Comparison of ENCODE assay signal across 32 mouse cellular contexts in genomic region chr6:113602821-113603220, GRCm38 (mm10). TPM values are rescaled to one million over a fixed set of nuclear protein-coding genes. Genes with fewer than 3 reads are reported as not detected.
DNase-seq lines count a peak whose midpoint lies in the region; ATAC-seq and TF ChIP-seq lines count a peak whose summit lies in the region.
"Had no signal": no experiment of that assay in that cellular context is flagged by ENCODE, and none has a peak within 500 bp of the region (broad histone marks: within the 10 kb centered on the region; RNA-seq: fewer than 3 reads in every experiment).

No protein-coding gene starts in this region.

- 73% methylated on average over 6 of the region's 6 CpGs for WGBS in liver, embryonic 13.5 days (ENCODE audit: insufficient replicate concordance)
- WGBS in liver, embryonic 12.5 days (ENCODE audit: insufficient replicate concordance): 77% methylated on average over 6 of the region's 6 CpGs
- WGBS in liver, postnatal 0 days (ENCODE audit: insufficient replicate concordance): 78% methylated on average over 6 of the region's 6 CpGs
- WGBS in forebrain, embryonic 12.5 days: 95% methylated on average over 6 of the region's 6 CpGs

- H3K9me3 ChIP-seq in liver, embryonic 13.5 days (replicated peaks): no peaks in the 10 kb centered on the region
- no peaks in the 10 kb centered on the region for H3K9me3 ChIP-seq in liver, embryonic 12.5 days (replicated peaks)
- no peaks in the 10 kb centered on the region for H3K9me3 ChIP-seq in liver, postnatal 0 days (ENCODE audit: low read length)
- H3K9me3 ChIP-seq in forebrain, embryonic 12.5 days: no peaks in the 10 kb centered on the region
- H3K9me3 ChIP-seq: embryonic facial prominence, embryonic 10.5 days; embryonic facial prominence, embryonic 15.5 days; forebrain, embryonic 13.5 days; heart, embryonic 10.5 days; hindbrain, embryonic 13.5 days; limb, embryonic 12.5 days; liver, embryonic 15.5 days; lung, embryonic 15.5 days; midbrain, embryonic 13.5 days; stomach, embryonic 15.5 days had no signal

- peaks cover 14% of the 10 kb centered on the region for H3K36me3 ChIP-seq in liver, embryonic 13.5 days
- H3K36me3 ChIP-seq in liver, embryonic 12.5 days: peaks cover 21% of the 10 kb centered on the region
- 0 out of 2 replicates have a peak, but pooled peaks cover 2% of the 10 kb centered on the region for H3K36me3 ChIP-seq in liver, postnatal 0 days (replicated peaks; ENCODE audit: insufficient read depth, low read length)
- peaks cover 5% of the 10 kb centered on the region; the same call in 1 of the 2 replicates for H3K36me3 ChIP-seq in forebrain, embryonic 12.5 days (replicated peaks)
- H3K36me3 ChIP-seq: embryonic facial prominence, embryonic 15.5 days; hindbrain, embryonic 13.5 days; lung, embryonic 15.5 days; stomach, embryonic 15.5 days had no signal

- no peak overlapping the region for H3K4me2 ChIP-seq in liver, embryonic 13.5 days
- H3K4me2 ChIP-seq in liver, embryonic 12.5 days: no peak overlapping the region
- no peak overlapping the region for H3K4me2 ChIP-seq in liver, postnatal 0 days (ENCODE audit: low read depth, low read length)
- no peak overlapping the region for H3K4me2 ChIP-seq in forebrain, embryonic 12.5 days
- H3K4me2 ChIP-seq: embryonic facial prominence, embryonic 15.5 days; forebrain, embryonic 13.5 days; hindbrain, embryonic 13.5 days; limb, embryonic 12.5 days; liver, embryonic 15.5 days; lung, embryonic 15.5 days; midbrain, embryonic 13.5 days; stomach, embryonic 15.5 days had no signal

- TF ChIP-seq EP300 in liver, postnatal 0 days (IDR thresholded peaks at IDR 0.05; ENCODE audit: low read depth): no peak

- no peak overlapping the region for H3K4me3 ChIP-seq in liver, embryonic 13.5 days (replicated peaks)
- H3K4me3 ChIP-seq in liver, embryonic 12.5 days: no peak overlapping the region
- H3K4me3 ChIP-seq in liver, postnatal 0 days (ENCODE audit: low read depth, low read length): no peak overlapping the region
- no peak overlapping the region for H3K4me3 ChIP-seq in forebrain, embryonic 12.5 days (replicated peaks)
- H3K4me3 ChIP-seq: embryonic facial prominence, embryonic 10.5 days; embryonic facial prominence, embryonic 15.5 days; forebrain, embryonic 13.5 days; heart, embryonic 10.5 days; hindbrain, embryonic 13.5 days; left cerebral cortex, adult 2 months; limb, embryonic 12.5 days; liver, embryonic 15.5 days; lung, embryonic 15.5 days; midbrain, embryonic 13.5 days; stomach, embryonic 15.5 days had no signal

- no peak overlapping the region for H3K27ac ChIP-seq in liver, embryonic 13.5 days
- no peak overlapping the region for H3K27ac ChIP-seq in liver, embryonic 12.5 days
- no peak overlapping the region for H3K27ac ChIP-seq in liver, postnatal 0 days (ENCODE audit: low read depth)
- no peak overlapping the region for H3K27ac ChIP-seq in forebrain, embryonic 12.5 days
- H3K27ac ChIP-seq: embryonic facial prominence, embryonic 10.5 days; embryonic facial prominence, embryonic 15.5 days; forebrain, embryonic 13.5 days; heart, embryonic 10.5 days; hindbrain, embryonic 13.5 days; left cerebral cortex, adult 2 months; limb, embryonic 12.5 days; liver, embryonic 15.5 days; lung, embryonic 15.5 days; midbrain, embryonic 13.5 days; stomach, embryonic 15.5 days had no signal

- no peak for TF ChIP-seq CTCF in liver, postnatal 0 days (IDR thresholded peaks at IDR 0.05; ENCODE audit: low read depth)

- peak; percentile 15 for DNase-seq in liver, embryonic 13.5 days
- DNase-seq in 416B (ENCODE audit: low read depth) (peak; percentile 29), ZHBTc4 (ENCODE audit: low read depth, low spot score) (peak; percentile 71)
- peak; percentile 28 for DNase-seq in liver, postnatal 0 days
- DNase-seq in cerebellum, adult 9-10 months: no peak
- no peak for DNase-seq in ovary, adult 18-20 months (ENCODE audit: low spot score)
- DNase-seq: adrenal gland, postnatal 14 days; cerebellum, adult 11-12 months; cerebellum, postnatal 14 days; gastrocnemius, postnatal 14 days; heart, postnatal 4 days; kidney, adult 11 months; kidney, postnatal 25 days; retina, postnatal 1 day; right cerebral cortex, postnatal 14 days; thymus, adult 18-20 months; thymus, postnatal 36 days had no signal

- H3K27me3 ChIP-seq in liver, embryonic 13.5 days: no peaks in the 10 kb centered on the region
- H3K27me3 ChIP-seq in liver, embryonic 12.5 days (replicated peaks): no peaks in the 10 kb centered on the region
- no peaks in the 10 kb centered on the region for H3K27me3 ChIP-seq in liver, postnatal 0 days (ENCODE audit: insufficient read depth, low read length)
- H3K27me3 ChIP-seq in forebrain, embryonic 12.5 days: no peaks in the 10 kb centered on the region
- H3K27me3 ChIP-seq: embryonic facial prominence, embryonic 15.5 days; forebrain, embryonic 13.5 days; hindbrain, embryonic 13.5 days; limb, embryonic 12.5 days; liver, embryonic 15.5 days; lung, embryonic 15.5 days; midbrain, embryonic 13.5 days; stomach, embryonic 15.5 days had no signal

- ATAC-seq in liver, embryonic 13.5 days (ENCODE audit: low read depth): no peak; the same call in 1 of the 2 replicates
- no peak for ATAC-seq in liver, embryonic 12.5 days
- ATAC-seq in liver, postnatal 0 days: no peak
- ATAC-seq in forebrain, embryonic 12.5 days (ENCODE audit: low FRiP score): no peak
- ATAC-seq: forebrain, embryonic 13.5 days; midbrain, embryonic 13.5 days had no signal

- no peak overlapping the region for H3K9ac ChIP-seq in liver, embryonic 13.5 days
- no peak overlapping the region for H3K9ac ChIP-seq in liver, embryonic 12.5 days
- H3K9ac ChIP-seq in liver, postnatal 0 days (replicated peaks): no peak overlapping the region
- H3K9ac ChIP-seq in forebrain, embryonic 12.5 days: no peak overlapping the region
- H3K9ac ChIP-seq: embryonic facial prominence, embryonic 15.5 days; forebrain, embryonic 13.5 days; hindbrain, embryonic 13.5 days; limb, embryonic 12.5 days; liver, embryonic 15.5 days; lung, embryonic 15.5 days; midbrain, embryonic 13.5 days; stomach, embryonic 15.5 days had no signal

- H3K4me1 ChIP-seq in liver, embryonic 13.5 days (replicated peaks): peaks cover 30% of the 10 kb centered on the region
- peaks cover 37% of the 10 kb centered on the region for H3K4me1 ChIP-seq in liver, embryonic 12.5 days
- H3K4me1 ChIP-seq in liver, postnatal 0 days (ENCODE audit: insufficient read depth): peaks cover 17% of the 10 kb centered on the region
- peaks cover 26% of the 10 kb centered on the region for H3K4me1 ChIP-seq in forebrain, embryonic 12.5 days

RNA-seq across cellular contexts. Expression of gene Brk1, which starts 1.8 kb away (rescaled TPM):
- polyA plus RNA-seq in liver, embryonic 13.5 days (2015; fragmentation: Nextera tagmentation; extraction: Ambion mirVana): 101 and 104 TPM in 2 replicates
- polyA plus RNA-seq in liver, embryonic 12.5 days (2016; fragmentation: Nextera tagmentation; extraction: Ambion mirVana): 106 and 109 TPM in 2 replicates
- polyA plus RNA-seq in liver, postnatal 0 days (2015; fragmentation: Nextera tagmentation; extraction: Ambion mirVana): 88.5 and 88.9 TPM in 2 replicates
- polyA plus RNA-seq in forebrain, embryonic 12.5 days (2016; fragmentation: Nextera tagmentation; extraction: Ambion mirVana): 189 and 194 TPM in 2 replicates

RNA-seq across cellular contexts. Expression of gene Fancd2os, which starts 2.3 kb away (rescaled TPM):
- 0.09 TPM in 1 of 2 replicates, not detected in the other for polyA plus RNA-seq in liver, embryonic 13.5 days (2015; fragmentation: Nextera tagmentation; extraction: Ambion mirVana)
- polyA plus RNA-seq in liver, embryonic 12.5 days (2016; fragmentation: Nextera tagmentation; extraction: Ambion mirVana): 0.10 and 0.11 TPM in 2 replicates
- polyA plus RNA-seq in liver, postnatal 0 days (2015; fragmentation: Nextera tagmentation; extraction: Ambion mirVana): 0.12 and 0.14 TPM in 2 replicates
- polyA plus RNA-seq in forebrain, embryonic 12.5 days (2016; fragmentation: Nextera tagmentation; extraction: Ambion mirVana): 0.28 and 0.35 TPM in 2 replicates
- polyA plus RNA-seq: embryonic facial prominence, embryonic 15.5 days; forebrain, embryonic 13.5 days; limb, embryonic 12.5 days; liver, embryonic 15.5 days; lung, embryonic 15.5 days; midbrain, embryonic 13.5 days; neural tube, embryonic 14.5 days; small intestine, adult 2 months had no signal

RNA-seq across cellular contexts. Expression of gene Vhl, which starts 20.9 kb away (rescaled TPM):
- 7.8 and 9.4 TPM in 2 replicates for polyA plus RNA-seq in liver, embryonic 13.5 days (2015; fragmentation: Nextera tagmentation; extraction: Ambion mirVana)
- 13.9 and 14.8 TPM in 2 replicates for polyA plus RNA-seq in liver, embryonic 12.5 days (2016; fragmentation: Nextera tagmentation; extraction: Ambion mirVana)
- 10.0 and 12.9 TPM in 2 replicates for polyA plus RNA-seq in liver, postnatal 0 days (2015; fragmentation: Nextera tagmentation; extraction: Ambion mirVana)
- 54.9 and 61.8 TPM in 2 replicates for polyA plus RNA-seq in forebrain, embryonic 12.5 days (2016; fragmentation: Nextera tagmentation; extraction: Ambion mirVana)

RNA-seq across cellular contexts. Expression of gene Irak2, which starts 35.4 kb away (rescaled TPM):
- 12.1 and 14.9 TPM in 2 replicates for polyA plus RNA-seq in liver, embryonic 13.5 days (2015; fragmentation: Nextera tagmentation; extraction: Ambion mirVana)
- 17.2 and 17.9 TPM in 2 replicates for polyA plus RNA-seq in liver, embryonic 12.5 days (2016; fragmentation: Nextera tagmentation; extraction: Ambion mirVana)
- polyA plus RNA-seq in liver, postnatal 0 days (2015; fragmentation: Nextera tagmentation; extraction: Ambion mirVana): 9.2 and 10.8 TPM in 2 replicates
- polyA plus RNA-seq in forebrain, embryonic 12.5 days (2016; fragmentation: Nextera tagmentation; extraction: Ambion mirVana): 0.63 and 1.6 TPM in 2 replicates

Comparison
In these comparisons a context has a peak if more than half of its experiments do, and no peak if none do; other contexts are left out.
1. DNase-seq: peak in liver, embryonic 13.5 days (single experiment), 416B (single experiment), ZHBTc4 (single experiment) and liver, postnatal 0 days (single experiment); none in cerebellum, adult 9-10 months (single experiment) and ovary, adult 18-20 months (single experiment).